Mouse (Mus musculus) hindlimb bud, embryonic 11.5 days (tissue): ENCODE results near the gene Rbm44.

Experiments
- DNase-seq: peaks from one replicate; pipeline ENCODE4 v3.0.0-alpha.2; 2012; ENCODE audit warnings: low read depth, low spot score; ENCODE audit errors: extremely low spot score

The Rbm44 gene

DNA sequence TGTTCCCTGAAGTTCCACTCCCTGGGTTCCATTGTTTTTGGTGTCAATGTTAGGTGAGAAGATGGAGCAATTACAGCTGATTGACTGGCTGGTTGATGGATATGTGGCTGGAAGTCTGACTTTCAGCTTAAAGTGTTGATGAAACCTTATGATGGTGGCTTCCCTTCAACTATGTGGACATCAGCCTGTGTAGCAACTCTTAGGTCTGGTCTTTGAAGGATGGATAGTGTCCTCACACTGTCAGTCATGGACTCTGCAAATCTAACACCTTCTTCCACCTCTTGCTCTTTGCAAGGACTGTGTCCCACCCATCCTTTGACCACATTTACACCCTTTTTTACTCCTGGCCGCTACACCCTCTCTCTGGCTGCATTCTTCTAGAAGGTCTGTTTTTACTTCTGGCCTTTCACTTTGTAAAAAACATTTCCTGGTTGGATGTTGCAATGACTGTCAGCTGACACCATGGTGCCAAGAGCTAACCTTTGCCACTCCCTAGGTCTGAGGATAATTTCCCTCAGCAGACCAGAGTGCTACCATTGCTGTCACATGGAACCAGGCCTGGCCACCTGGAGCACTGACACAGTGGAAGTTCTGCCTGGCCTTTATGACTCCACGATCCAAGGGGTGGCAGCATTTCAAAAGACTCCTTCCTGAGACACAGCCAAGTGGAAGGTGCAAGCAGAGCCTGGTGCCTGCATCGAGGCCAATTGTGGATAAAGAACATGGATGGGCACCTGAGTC lies 62.6 kb downstream of the Rbm44 start:
- no peak for DNase-seq

GRCm38 (mm10) chr1:91209343-91209742 lies 64.5 kb downstream of the Rbm44 start:
- DNase-seq, result no peak

GRCm38 (mm10) chr1:91209785-91210184 lies 64.9 kb downstream of the Rbm44 start:
- no peak for DNase-seq

DNA sequence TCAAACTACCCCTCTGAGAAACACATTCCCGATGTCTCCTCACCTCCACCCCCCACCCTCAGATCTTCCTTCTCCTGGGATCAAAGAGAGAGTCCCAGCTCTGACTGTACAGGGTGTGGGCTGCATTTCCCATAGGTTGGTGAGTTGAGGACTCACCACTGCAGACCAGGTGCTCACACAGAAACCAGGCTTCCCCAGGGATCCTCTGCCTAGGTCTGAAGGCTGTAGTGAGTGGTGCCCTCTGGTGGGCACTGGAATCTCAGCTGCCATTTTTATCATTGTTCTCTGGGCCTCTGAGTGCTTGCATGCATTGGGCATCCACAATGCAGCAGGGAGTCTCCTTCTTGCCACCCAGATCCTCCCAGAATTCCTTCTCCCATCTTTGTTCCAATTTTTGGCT lies 66.2 kb downstream of the Rbm44 start:
- DNase-seq, result peak; percentile 33

GRCm38 (mm10) chr1:91211591-91212008 lies 66.7 kb downstream of the Rbm44 start:
- no peak for DNase-seq

DNA sequence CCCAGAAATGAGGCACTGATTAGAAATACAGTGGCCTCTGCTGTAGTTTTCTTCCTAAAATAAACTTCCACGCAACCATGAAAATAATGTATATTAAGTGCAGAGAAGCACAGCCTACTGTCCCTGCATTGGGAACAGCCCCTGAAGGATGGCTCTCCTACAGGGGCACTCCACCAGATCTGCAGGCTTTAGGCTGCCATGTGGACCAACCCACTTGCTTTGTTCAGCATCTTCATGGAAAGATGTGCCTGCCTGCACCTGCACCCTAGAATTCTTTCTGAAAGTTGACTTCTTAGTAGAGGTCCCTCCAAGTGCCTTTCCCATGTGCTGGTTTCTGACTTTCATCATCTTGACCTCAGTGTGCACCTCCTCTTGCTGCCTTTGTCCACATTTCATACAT lies 70.4 kb downstream of the Rbm44 start:
- DNase-seq, result no peak

DNA sequence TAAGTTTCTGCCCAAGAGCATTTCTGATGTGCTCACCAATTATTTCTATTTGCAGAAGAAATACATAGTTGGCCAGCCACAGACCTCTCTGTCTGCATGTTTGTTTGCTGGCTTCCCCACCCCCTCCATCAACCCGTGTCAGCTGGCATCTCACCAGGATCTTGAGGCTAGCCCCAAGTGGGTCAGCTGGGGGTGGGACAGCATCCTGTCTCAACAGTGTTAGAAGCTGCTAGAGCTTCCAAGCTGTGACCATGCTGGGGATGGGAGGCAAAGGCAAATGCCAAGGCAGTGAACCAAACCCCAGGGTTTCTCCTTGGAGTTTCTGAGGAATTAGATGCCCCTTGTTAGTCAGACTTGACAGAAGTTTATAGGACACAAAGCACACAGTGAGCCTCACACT lies 71.1 kb downstream of the Rbm44 start:
- no peak for DNase-seq

GRCm38 (mm10) chr1:91216504-91217267 lies 71.8 kb downstream of the Rbm44 start:
- no peak for DNase-seq

DNA sequence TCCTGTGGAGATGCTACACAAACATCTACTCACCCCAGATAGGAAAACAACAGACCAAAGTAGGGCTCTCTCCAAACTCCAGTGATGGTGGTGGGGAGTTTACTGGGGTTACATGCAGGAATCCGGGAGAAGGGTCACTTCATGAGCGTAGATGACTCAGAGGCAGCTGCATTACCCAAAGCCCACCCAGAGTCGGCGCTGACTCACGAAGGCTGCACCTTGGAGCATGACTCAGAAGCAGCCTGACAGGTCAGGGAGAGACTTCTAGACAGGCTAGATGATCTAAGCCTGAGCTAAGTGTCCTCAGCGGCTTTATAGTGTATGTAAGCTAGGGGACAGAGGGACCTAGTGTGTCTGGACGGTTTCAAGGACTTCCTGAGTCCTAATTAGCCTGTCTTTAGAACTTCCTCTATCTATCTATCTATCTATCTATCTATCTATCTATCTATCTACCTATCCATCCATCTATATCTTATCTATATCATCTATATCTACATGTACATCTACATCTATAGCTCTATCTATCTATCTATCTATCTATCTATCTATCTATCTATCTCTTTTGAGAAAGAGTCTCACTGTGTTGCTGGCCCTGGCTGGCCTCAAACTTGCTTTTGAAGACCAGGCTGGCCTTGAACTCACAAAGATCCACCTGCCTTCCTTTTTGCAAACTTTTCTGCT lies 74.9 kb downstream of the Rbm44 start:
- DNase-seq, result no peak

- no peak for DNase-seq
Observed at GRCm38 (mm10) chr1:91220322-91220672, 75.4 kb downstream of the Rbm44 start.
